Mouse (Mus musculus) heart, embryonic 12.5 days (tissue): Measurements from ENCODE around the gene Tll2. TPM values are rescaled to one million over a fixed set of nuclear protein-coding genes. Genes with fewer than 3 reads are reported as not detected.

Experiments
- ATAC-seq: fragments of 200-750 bp; cut with Nextera tagmentation; 2 replicates; pipeline ENCODE4 v1.8.0; 2017; ENCODE audit warnings: moderate TSS enrichment, moderate library complexity; ENCODE audit not compliant: insufficient number of reproducible peaks, low FRiP score
- H3K27ac ChIP-seq: fragments of 300-500 bp; sonication (generic); 2 replicates; pipeline ENCODE4 v1.5.1; 2016; ENCODE audit warnings: mild to moderate bottlenecking, moderate library complexity; ENCODE audit not compliant: poor library complexity, severe bottlenecking
- H3K27me3 ChIP-seq: fragments of 300-500 bp; sonication (generic); replicated peaks from 2 replicates; pipeline ENCODE4 v1.6.1; 2016; ENCODE audit warnings: mild to moderate bottlenecking, moderate library complexity
- H3K36me3 ChIP-seq: fragments of 300-500 bp; sonication (generic); 2 replicates; pipeline ENCODE4 v1.6.1; 2016; ENCODE audit warnings: mild to moderate bottlenecking, moderate library complexity
- H3K4me1 ChIP-seq: fragments of 300-500 bp; sonication (generic); replicated peaks from 2 replicates; pipeline ENCODE4 v1.6.1; 2016; ENCODE audit warnings: mild to moderate bottlenecking
- H3K4me2 ChIP-seq: fragments of 300-500 bp; sonication (generic); 2 replicates; pipeline ENCODE4 v1.6.1; 2016; ENCODE audit warnings: mild to moderate bottlenecking, moderate library complexity
- H3K4me3 ChIP-seq: fragments of 300-500 bp; sonication (generic); 2 replicates; pipeline ENCODE4 v1.5.1; 2016; ENCODE audit warnings: mild to moderate bottlenecking
- H3K9ac ChIP-seq: fragments of 300-500 bp; sonication (generic); 2 replicates; pipeline ENCODE4 v1.6.1; 2016; ENCODE audit warnings: mild to moderate bottlenecking, moderate library complexity
- H3K9me3 ChIP-seq: fragments of 300-500 bp; sonication (generic); replicated peaks from 2 replicates; pipeline ENCODE4 v1.6.1; 2016; ENCODE audit warnings: mild to moderate bottlenecking, moderate library complexity
- WGBS: fragments of 180-500 bp; shearing (Covaris S2); methylation state at CpG from one replicate; pipeline ENCODE4 v1.1.7; 2016; 5-methylcytosine and 5-hydroxymethylcytosine counted together
- polyA plus RNA-seq: library from polyadenylated mRNA; unstranded; fragments of >200 nt; fragmentation: Nextera tagmentation; extraction: Ambion mirVana; gene quantifications from 2 replicates; pipeline ENCODE4 v1.2.1, GENCODE M21; 2016

Tll2 gene
- polyA plus RNA-seq, 1 experiment from 2014 or later: 0.05 TPM

DNA sequence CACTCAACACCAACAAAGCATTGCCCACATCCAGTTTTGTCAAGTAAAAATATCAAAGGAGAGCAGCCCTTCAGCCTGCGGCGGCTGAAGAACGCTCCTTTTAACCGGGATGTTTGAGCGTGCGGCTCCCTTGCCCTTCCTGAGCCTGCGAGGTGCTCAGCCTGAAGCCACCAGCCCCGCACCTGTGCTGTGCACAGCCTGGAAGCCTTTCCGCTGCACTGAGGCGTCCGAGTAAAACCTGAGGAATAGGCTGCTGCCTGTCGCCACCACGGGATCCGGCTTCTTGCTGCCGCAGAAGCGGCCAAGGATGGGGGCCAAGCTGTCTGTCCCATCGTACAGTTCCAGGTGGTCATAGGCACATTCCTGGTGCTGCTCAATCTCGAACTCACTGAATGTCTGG is 118.1 kb downstream of the Tll2 start:
- Histone ChIP-seq H3K9me3 (no peaks in the 10 kb centered on the region), H3K9ac (no peak overlapping the region), H3K36me3 (no peaks in the 10 kb centered on the region), H3K27ac (no peak overlapping the region), H3K4me3 (no peak overlapping the region; the same call in 1 of the 2 replicates), H3K27me3 (peaks cover 26% of the 10 kb centered on the region), H3K4me1 (peaks cover 7% of the 10 kb centered on the region; the same call in 1 of the 2 replicates), H3K4me2 (peak overlapping the region; percentile 50)
- ATAC-seq: no peak
- WGBS: 34% methylated on average over 18 of the region's 18 CpGs

DNA sequence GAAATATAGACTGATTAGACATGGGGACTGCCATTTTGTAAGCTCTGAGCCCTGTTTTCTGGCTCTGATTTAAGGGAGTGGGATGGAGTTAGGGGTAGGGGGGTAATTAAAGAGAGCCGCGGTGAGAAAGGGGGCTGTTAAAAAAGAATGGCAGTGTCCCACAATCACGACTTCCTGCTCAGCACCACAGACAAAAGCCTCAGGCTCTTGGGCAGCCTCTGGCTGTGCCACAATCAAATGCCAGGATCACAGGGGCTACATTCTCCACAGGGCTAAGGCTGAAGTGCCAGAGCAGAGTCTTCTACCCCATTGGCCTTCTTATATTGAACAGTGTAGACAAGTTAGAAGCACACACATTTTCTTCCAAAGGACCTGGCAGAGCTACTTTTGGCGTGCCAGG is 118.7 kb downstream of the Tll2 start:
- no peak overlapping the region; the same call in 1 of the 2 replicates for H3K4me2 ChIP-seq
- no peak for ATAC-seq
- no peaks in the 10 kb centered on the region for H3K36me3 ChIP-seq
- H3K27ac ChIP-seq: no peak overlapping the region
- no peak overlapping the region for H3K9ac ChIP-seq
- peaks cover 26% of the 10 kb centered on the region for H3K27me3 ChIP-seq
- WGBS: 57% methylated on average over 4 of the region's 4 CpGs
- H3K4me3 ChIP-seq: no peak overlapping the region
- H3K9me3 ChIP-seq: no peaks in the 10 kb centered on the region
- H3K4me1 ChIP-seq: peaks cover 7% of the 10 kb centered on the region; the same call in 1 of the 2 replicates

DNA sequence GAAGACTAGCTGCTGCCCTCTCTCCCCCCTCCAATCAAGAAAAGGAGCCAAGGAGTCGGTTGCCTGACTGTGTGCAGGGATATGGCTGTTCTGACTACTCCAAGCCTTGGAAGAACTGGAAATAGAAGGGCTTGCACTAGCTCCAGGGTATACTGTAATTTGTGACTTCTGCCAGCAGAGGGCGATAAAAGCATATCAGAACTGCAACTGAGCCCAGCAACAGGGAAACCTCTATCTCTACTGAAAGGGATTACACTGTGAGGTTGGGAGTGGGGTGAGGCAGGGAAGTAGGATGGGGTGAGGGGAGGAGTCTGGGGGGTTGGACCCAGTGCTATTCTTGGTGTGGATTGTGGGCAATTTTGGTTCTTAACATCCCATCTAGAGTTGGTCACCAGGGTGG is 119.9 kb downstream of the Tll2 start:
- H3K9me3 ChIP-seq: no peaks in the 10 kb centered on the region
- peaks cover 26% of the 10 kb centered on the region for H3K27me3 ChIP-seq
- WGBS: 5% methylated on average over 2 of the region's 2 CpGs
- H3K27ac ChIP-seq: no peak overlapping the region
- no peaks in the 10 kb centered on the region for H3K36me3 ChIP-seq
- peaks cover 12% of the 10 kb centered on the region for H3K4me1 ChIP-seq
- ATAC-seq: 0 out of 2 replicates have a peak, but pooled peaks have one; percentile 51
- no peak overlapping the region for H3K4me2 ChIP-seq
- no peak overlapping the region for H3K4me3 ChIP-seq
- H3K9ac ChIP-seq: no peak overlapping the region

DNA sequence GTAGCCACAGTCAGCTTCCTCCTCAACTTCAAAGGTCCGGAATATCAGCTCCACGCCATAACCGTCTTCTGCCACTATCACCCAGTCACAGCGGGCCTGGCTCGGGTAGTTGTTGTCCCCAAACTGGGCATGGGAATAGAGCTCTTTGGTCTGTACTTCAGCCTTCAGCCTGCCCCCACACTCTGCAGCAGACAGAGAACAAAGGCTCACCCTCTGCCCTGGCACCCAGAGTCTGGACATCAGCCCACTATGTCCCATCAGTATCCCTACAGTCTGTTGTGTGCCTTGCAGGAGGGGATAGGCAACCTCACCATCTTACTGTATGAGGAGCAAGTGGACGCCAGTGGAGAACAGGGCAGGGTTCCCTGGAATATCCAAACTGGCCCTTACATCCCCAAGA is 120.3 kb downstream of the Tll2 start:
- Histone ChIP-seq H3K4me2 (no peak overlapping the region), H3K27ac (no peak overlapping the region), H3K27me3 (peaks cover 26% of the 10 kb centered on the region), H3K9me3 (no peaks in the 10 kb centered on the region), H3K4me3 (no peak overlapping the region), H3K4me1 (peaks cover 17% of the 10 kb centered on the region), H3K36me3 (no peaks in the 10 kb centered on the region), H3K9ac (no peak overlapping the region)
- ATAC-seq: no peak
- WGBS: 78% methylated on average over 6 of the region's 6 CpGs

DNA sequence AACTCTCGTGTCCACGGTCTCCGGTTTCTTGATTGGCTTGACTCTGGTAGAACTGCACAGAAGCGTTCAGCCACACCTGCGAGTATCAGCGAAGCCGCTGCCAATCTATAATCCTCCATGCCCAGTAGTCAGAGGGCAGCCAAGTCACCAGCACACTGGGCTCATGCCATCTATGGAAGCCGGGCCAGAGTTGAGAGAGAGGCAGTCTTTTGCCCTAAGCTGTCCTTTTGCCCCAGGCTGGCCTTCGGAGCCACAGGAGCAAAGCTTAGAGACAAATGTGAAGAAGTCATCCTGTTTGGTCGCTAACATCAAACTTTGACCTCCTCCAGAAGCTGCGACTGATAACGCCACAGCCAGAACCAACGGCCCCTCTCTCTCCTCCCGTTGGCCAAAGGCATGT is 123.0 kb downstream of the Tll2 start:
- H3K27ac ChIP-seq: no peak overlapping the region
- 76% methylated on average over 14 of the region's 14 CpGs for WGBS
- H3K9me3 ChIP-seq: no peaks in the 10 kb centered on the region
- H3K4me3 ChIP-seq: no peak overlapping the region
- H3K4me1 ChIP-seq: peaks cover 20% of the 10 kb centered on the region
- H3K4me2 ChIP-seq: no peak overlapping the region
- H3K27me3 ChIP-seq: peaks cover 17% of the 10 kb centered on the region
- H3K36me3 ChIP-seq: no peaks in the 10 kb centered on the region
- no peak for ATAC-seq
- no peak overlapping the region for H3K9ac ChIP-seq

DNA sequence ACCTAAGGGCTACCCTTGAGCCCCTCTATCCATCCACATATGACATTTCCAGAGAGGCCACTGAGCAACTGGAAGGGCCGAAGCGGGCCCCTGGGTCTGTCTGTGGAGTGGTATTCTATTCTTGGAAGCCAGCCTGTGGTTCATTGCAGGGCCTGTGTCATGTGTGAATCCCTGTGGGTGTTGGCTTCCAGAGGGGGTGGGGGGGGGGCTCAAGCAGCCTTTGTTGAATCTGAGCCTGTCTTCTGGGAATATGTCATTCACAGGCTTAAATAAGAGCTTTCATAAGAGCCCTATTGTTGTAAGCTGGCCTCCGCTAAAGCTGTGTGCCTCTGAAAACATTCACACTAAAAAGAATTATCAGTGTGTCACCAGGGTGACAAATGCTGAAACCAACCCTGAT is 125.0 kb downstream of the Tll2 start:
- Histone ChIP-seq H3K27ac (peak overlapping the region; percentile 81), H3K9ac (no peak overlapping the region), H3K4me2 (peak overlapping the region; percentile 29), H3K27me3 (no peaks in the 10 kb centered on the region), H3K4me1 (peaks cover 13% of the 10 kb centered on the region), H3K4me3 (no peak overlapping the region), H3K36me3 (no peaks in the 10 kb centered on the region), H3K9me3 (no peaks in the 10 kb centered on the region)
- peak; percentile 61 for ATAC-seq
- WGBS: 34% methylated on average over 3 of the region's 3 CpGs

DNA sequence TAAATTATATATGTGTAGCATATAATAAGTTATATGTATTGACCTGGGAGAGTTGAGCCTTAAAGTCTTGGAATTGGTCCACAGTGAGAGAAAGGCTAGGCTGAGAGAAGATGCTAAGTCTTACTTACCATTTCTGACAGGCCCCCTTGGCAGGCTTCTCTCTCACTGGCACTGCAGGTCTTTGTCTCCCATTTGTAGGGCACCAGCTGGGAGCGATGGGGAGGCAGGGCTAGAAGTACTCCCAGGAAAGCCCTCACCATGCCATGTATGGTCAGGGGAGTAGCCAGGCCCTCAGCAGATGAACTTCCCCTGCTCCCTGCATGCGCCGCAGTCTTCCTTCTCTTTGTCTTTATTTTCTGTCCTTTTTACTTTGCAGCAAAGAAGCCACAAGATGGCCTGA is 129.7 kb downstream of the Tll2 start, which contains the start of gene Opalin:
Opalin (minus strand) TSS at position 208 of the 400 bp plus-strand sequence.
- Histone ChIP-seq H3K9me3 (no peaks in the 10 kb centered on the region), H3K27me3 (0 out of 2 replicates have a peak, but pooled peaks cover 8% of the 10 kb centered on the region), H3K36me3 (no peaks in the 10 kb centered on the region), H3K4me3 (no peak within 1 kb of the TSS), H3K9ac (no peak within 1 kb of the TSS), H3K4me1 (peaks cover 9% of the 10 kb centered on the region), H3K27ac (no peak within 1 kb of the TSS), H3K4me2 (no peak within 1 kb of the TSS)
- ATAC-seq: no peak
- WGBS: 77% methylated on average over 3 of the region's 3 CpGs

DNA sequence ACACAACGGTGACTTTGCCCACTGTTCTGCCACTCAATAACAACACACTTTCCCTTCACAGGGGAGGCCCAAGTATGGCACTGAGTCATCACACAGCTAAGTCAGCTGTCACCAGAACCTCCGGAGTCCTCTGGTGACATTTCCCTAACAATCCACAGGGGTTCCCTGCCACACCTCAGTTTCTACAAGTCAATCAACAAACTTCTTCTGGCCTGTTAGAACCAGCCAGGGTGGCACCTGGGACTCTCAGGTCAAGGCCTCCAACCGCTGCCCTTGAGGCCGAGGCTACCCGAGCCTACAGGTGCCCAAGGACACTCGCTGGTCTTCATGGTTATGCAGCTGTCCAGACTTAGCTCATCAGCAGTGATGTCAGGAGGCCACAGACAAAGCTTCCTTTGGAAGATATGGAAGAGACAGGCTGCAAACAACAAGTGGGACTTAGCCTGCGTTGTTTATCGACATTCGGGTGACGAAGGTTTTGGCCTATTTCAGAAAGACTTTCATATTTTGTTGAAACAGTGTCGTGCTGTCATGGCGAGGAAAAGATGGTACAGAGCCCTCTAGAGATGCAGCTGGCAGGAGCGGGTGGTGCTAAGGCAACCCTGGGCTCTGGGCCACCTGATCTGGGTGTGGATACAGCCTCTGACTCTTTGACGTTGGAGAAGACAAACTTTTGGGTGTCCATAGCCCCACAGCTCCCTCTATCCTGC is 132.7 kb downstream of the Tll2 start:
- Histone ChIP-seq H3K9ac (no peak overlapping the region), H3K4me2 (no peak overlapping the region), H3K36me3 (no peaks in the 10 kb centered on the region), H3K27ac (no peak overlapping the region), H3K4me3 (no peak overlapping the region), H3K4me1 (no peaks in the 10 kb centered on the region), H3K27me3 (0 out of 2 replicates have a peak, but pooled peaks cover 8% of the 10 kb centered on the region), H3K9me3 (no peaks in the 10 kb centered on the region)
- no peak for ATAC-seq
- WGBS: 81% methylated on average over 14 of the region's 14 CpGs

DNA sequence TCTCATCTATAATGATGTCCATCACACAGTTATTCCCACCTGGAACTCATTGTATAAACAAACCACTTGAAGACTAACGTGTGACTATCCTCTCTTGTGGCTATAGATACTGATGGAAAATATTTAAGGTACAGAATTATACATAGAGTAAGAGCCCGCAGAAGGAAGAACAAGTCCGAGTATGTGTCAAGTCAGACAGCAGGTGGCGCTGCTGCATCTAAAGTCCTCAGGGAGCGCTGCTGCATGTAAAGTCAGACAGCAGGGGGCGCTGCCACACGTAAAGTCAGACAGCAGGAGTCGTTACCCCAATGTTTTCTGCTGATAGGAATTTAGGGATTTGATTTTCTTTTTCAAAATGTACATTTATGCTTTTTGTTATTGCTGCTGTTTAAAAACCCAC is 135.1 kb downstream of the Tll2 start:
- H3K4me2 ChIP-seq: no peak overlapping the region
- 7% methylated on average over 8 of the region's 8 CpGs for WGBS
- H3K4me3 ChIP-seq: no peak overlapping the region
- no peaks in the 10 kb centered on the region for H3K4me1 ChIP-seq
- no peak; the same call in 1 of the 2 replicates for ATAC-seq
- 0 out of 2 replicates have a peak, but pooled peaks cover 8% of the 10 kb centered on the region for H3K27me3 ChIP-seq
- H3K36me3 ChIP-seq: no peaks in the 10 kb centered on the region
- no peak overlapping the region for H3K9ac ChIP-seq
- H3K27ac ChIP-seq: no peak overlapping the region
- H3K9me3 ChIP-seq: no peaks in the 10 kb centered on the region

DNA sequence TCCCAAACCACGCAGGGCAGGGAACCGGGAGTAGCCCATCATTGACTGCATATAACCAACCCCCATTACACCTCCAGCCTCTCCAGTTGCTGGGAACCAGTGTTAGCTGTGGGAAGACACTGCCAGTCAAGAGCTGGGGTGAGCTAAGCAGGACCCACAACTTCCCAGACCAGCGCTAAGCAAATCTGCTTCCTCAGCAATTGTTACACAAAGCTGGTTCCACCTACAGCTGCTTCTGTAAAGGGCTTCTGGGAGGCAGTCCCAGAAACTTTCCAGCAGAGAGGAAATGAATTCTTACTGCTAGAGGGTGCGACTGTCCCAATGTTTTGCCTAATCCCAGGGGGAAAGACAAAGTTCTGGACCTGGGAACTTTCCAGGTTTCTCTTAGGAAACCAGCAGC is 151.9 kb downstream of the Tll2 start:
- Histone ChIP-seq H3K36me3 (no peaks in the 10 kb centered on the region), H3K27ac (no peak overlapping the region), H3K4me2 (no peak overlapping the region), H3K9ac (no peak overlapping the region), H3K9me3 (no peaks in the 10 kb centered on the region), H3K4me3 (no peak overlapping the region), H3K4me1 (no peaks in the 10 kb centered on the region), H3K27me3 (peaks cover 9% of the 10 kb centered on the region)
- no peak for ATAC-seq
- 56% methylated on average over 4 of the region's 4 CpGs for WGBS

DNA sequence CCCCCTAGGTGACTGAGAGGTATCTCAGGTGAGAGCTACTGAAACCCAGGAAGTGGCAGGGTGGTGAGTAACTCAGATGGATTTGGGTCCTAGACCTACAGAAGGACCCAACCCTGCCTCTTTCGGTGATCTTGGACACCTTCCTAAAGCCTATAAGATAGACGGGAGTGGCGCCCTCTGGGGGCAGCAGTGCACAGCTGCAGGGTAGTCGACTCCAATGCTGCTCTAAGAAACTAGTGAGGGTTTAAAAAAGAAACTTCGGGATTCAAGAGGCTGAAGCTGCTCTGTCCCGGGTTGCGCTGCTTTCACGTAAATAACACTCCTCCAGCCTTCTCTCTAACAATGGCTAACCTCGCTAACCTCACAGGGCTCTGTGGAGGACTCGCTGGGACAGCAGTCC is 153.1 kb downstream of the Tll2 start:
- 40% methylated on average over 10 of the region's 10 CpGs for WGBS
- no peak overlapping the region for H3K4me3 ChIP-seq
- no peaks in the 10 kb centered on the region for H3K9me3 ChIP-seq
- no peak overlapping the region for H3K9ac ChIP-seq
- H3K27ac ChIP-seq: no peak overlapping the region
- ATAC-seq: no peak
- peaks cover 9% of the 10 kb centered on the region for H3K27me3 ChIP-seq
- H3K4me1 ChIP-seq: no peaks in the 10 kb centered on the region
- no peak overlapping the region for H3K4me2 ChIP-seq
- no peaks in the 10 kb centered on the region for H3K36me3 ChIP-seq

DNA sequence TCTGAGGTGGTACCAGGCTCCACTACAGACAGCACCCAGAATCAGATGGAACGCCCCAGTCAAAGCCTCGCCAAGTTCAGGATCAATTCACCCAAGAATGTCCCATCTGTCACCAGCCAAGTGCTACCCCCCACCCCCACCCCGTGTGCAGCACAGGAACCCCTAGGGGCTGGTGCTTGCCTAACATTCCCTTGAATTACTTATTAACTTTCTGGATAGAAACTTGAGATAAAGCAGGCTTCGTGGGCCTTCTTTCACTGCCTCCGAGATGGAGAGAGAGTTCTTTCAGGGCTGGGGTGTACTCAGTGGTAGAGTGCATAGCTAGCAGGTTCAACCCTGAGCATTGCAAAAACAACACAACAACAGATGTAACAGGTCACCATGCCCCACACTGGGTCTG is 154.4 kb downstream of the Tll2 start:
- 61% methylated on average over 5 of the region's 5 CpGs for WGBS
- peaks cover 9% of the 10 kb centered on the region for H3K27me3 ChIP-seq
- no peak overlapping the region for H3K4me2 ChIP-seq
- no peak overlapping the region for H3K27ac ChIP-seq
- no peaks in the 10 kb centered on the region for H3K9me3 ChIP-seq
- no peak for ATAC-seq
- H3K36me3 ChIP-seq: no peaks in the 10 kb centered on the region
- no peak overlapping the region for H3K4me3 ChIP-seq
- no peak overlapping the region for H3K9ac ChIP-seq
- H3K4me1 ChIP-seq: no peaks in the 10 kb centered on the region
